Mouse (Mus musculus) adipocyte (in vitro differentiated cells): ENCODE data around the gene Casq2.
"Not testable (repeated sequence)": the region's sequence is repeated elsewhere in the genome, so short reads cannot be mapped to it uniquely, and the experiment has no call there.

Experiments
- DNase-seq: peaks from one replicate; pipeline ENCODE4 v3.0.0-alpha.2; 2016; ENCODE audit warnings: low spot score

Casq2 gene

DNA sequence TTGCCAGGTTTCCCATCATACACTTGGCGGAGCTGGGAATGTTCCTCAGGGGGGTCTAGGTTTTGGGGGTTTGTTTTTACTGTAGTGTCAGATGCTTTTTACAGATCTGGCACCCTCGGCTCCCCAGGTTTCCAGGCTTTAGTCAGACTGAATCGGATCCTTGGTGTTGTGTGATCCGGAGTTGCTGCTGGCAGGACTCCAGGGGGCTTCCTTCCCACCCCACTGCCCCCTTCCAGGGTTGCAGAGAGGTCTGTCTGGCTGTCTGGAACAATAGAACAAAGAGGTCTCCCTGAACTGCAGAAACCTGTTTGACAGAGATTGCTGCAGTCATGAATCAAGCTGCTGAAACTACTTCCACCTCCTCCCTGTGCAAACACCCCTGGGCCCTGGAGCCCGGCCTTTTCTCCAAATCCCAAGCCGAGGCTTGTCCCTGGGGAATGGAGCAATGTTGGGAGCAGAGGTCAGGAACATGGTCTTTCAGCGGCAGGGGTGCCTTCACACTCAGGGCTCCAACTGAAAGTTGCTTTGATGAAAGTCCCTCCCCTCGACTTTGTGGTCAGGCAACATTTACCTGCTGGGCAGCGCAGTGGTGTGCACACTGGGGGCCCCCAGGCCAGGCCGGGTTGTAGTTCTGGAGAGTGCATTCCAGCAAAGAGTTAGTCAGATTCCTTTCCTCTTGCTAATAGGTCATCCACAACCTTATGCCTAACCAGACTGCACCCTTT, 49.3 kb downstream of the Casq2 start:
- DNase-seq: peak; percentile 41

GRCm38 (mm10) chr3:102137158-102137557, 50.9 kb downstream of the Casq2 start:
- DNase-seq: no peak

GRCm38 (mm10) chr3:102138899-102139298, 52.7 kb downstream of the Casq2 start:
- no peak for DNase-seq

- no peak for DNase-seq
Observed at GRCm38 (mm10) chr3:102140606-102141005, 54.4 kb downstream of the Casq2 start.

GRCm38 (mm10) chr3:102141451-102141850, 55.2 kb downstream of the Casq2 start:
- DNase-seq: no peak

DNA sequence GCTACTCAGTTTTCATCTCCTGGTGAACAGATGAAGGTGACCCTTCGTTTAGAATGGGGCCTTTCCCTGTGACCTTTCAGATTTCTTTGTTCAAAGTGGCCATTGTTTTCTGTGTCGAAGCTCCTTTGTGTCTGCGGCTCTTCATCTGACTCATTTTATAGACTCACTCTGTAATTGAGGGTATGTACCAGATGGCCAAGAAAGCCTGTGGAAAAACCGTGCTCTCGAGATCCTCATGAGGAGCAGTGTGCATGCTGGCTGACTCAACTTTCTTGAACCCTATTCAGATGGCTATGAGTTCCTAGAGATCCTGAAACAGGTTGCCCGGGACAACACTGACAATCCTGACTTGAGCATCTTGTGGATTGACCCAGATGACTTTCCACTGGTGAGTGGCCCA, 55.7 kb downstream of the Casq2 start:
- DNase-seq: no peak

DNA sequence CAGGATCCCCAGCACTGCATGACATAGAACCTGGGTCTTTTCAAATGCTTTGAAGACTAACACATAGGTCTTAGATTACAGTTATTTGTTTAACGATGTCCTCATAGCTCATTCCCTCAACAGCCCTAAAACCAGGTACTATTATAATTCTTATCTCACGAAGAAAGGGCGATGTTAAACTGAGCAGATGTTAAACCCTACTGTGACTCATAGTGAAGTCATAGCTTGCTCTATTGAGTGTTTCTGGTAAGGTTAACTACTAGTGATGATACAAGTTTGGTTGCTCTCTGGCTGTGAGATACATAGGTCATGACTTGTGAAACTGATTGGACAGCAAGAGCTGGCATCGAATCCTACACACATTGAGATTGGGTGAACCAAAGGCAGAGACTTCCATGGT, 56.7 kb downstream of the Casq2 start:
- no peak for DNase-seq

DNA sequence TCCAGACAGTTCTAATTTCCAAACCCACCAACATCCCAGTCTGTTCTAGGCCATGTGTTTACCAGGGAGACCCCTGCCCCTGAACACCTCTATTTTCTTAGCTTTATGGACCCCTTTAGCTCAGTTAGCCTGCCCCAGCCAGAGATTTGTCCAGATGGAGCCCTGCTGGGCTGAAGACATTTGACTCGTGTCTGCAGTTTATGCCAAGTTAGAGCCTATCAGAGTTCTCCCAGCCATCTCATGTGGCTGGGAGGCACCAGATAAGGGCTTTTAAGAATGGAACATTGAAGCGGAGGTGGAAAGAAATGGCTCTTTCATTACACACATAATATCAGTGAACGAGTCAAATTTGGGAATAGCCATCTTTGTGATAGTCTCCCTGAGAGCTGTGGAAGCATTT, 57.3 kb downstream of the Casq2 start:
- no peak for DNase-seq

- no peak for DNase-seq
Observed at GRCm38 (mm10) chr3:102144401-102144800, 58.2 kb downstream of the Casq2 start.

GRCm38 (mm10) chr3:102145645-102146386, 59.6 kb downstream of the Casq2 start:
- no peak for DNase-seq

DNA sequence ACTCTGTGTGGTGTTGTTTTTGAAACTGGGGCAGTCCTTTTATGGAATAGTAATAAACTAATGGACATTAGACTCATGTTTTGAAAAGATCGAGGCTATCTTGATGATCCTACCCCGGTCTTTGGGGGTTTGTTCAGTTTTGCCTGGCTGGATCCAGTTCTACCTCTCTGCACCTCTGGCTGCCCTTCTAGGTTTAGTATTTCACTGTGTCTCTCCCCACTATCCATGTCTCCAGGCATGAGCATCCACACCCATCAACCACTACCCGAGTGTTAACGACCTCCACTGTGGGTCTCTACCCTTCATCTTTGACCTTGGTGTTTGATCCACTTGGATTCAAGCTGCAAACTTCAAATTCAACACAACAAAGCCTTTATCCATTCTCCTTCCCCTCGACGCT, 60.2 kb downstream of the Casq2 start:
- no peak for DNase-seq

DNA sequence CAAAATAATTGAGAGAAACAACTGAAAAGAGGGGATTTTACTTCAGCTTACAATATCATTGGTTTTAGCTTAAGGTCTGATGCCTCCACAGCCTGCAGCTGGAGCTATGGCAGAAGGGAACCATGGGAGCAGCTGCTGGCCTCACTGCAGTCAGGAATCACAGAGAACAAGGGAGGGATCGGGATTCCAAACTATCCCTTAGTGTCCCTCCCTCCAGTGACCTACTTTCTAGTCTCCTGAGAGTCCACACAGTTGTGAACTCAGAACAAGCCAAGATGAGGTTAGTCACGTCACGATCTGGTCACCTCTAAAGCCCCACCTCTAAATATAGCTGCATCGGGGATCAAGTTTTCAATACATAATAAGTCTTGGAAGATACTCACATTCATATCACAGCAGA, 61.0 kb downstream of the Casq2 start:
- no peak for DNase-seq

DNA sequence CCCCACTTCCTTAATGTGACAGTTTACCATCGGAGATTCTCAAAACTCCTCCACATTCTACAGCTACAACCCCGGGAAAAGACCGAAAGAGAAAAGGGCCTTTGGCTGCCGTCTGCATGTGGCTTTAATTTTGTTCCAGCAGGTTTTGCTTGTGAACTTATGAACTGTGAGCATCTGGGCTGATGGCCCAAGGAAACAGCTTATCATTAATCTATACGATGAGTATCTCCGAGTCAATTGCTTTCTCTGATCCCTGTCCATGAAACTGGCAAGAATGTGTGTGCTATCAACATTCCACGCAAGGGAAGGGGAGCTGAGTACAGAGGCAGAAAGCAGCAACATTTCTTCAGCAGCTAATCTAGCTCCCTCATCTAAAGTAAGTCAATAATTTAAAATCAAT, 63.7 kb downstream of the Casq2 start:
- DNase-seq: no peak

DNA sequence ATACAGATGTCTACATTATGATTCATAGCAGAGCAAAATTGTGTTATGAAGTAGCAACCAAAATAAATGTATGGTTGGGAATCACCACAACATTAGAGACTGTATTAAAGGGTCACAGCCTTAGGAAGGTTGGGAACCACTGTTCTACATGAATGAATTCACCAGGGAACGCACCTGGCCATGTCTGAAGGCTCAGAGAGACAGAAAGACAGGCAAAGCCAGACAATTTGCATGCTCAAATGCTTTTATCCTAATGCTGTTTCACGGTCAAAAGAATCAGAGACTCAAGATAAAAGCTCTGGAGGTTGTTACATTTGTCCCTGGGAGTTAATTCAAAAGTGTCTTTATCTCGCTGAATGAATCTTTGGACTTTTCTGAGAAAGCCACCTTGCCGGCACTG, 65.6 kb downstream of the Casq2 start:
- no peak for DNase-seq

GRCm38 (mm10) chr3:102152471-102152870, 66.3 kb downstream of the Casq2 start:
- no peak for DNase-seq

DNA sequence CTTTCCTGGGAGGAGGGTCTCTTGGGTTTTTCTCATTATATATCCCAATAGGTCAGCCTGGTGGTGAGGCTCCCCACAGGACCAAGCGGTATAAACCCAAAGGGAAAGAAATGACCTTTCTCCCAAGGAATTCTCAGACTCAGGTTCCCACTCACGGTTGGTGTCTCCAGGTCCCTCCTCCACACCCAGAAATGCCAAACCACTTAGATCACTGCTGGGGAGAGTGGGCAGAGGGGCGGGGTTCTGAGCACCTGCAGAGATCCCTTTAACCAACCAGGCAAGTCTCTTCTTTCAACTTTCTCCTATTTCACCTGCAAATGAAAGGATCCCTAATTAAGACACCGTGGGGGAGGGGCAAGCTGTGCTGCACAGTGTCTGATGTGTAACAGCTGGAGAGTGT, 66.7 kb downstream of the Casq2 start:
- no peak for DNase-seq

DNA sequence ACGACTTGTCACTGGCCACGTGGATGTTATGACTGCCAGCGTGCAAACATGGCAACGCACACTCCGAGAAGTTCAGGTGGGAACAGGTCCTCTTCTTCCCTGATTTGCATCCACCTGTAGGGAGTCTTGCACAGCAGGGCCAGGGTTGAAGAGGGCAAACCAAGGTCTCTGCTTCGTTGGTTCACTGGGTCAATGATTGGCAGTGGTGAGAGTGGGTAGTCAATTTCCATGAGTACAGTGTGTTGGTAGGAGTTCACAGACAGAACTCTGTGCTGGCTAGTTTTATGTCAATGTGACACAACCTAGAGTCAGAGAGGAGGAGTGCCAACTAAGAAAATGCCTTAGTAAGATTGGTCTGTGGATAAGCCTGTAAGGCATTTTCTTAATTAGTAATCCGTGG, 67.9 kb downstream of the Casq2 start:
- DNase-seq: no peak

DNA sequence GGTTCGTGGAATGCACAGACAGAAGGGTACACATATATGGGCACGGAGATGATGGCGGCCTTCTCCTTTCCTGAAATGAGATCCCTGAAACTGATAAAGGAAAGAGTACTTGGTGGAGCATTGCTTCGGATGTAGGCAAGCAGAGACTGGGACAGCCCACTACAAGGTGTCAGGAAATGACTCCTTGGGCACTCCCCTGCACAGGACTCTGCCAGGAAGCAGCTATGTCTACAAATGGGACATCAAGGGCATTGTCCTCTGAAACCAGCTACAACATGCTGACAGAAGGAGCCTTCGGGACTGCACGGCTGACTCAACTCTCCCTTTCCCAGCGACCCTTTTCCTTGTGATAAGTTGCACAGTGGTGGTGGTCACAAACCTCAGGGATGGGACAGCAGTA, 70.5 kb downstream of the Casq2 start:
- DNase-seq: no peak

- no peak for DNase-seq
Observed at GRCm38 (mm10) chr3:102157652-102158051, 71.4 kb downstream of the Casq2 start.

- no peak for DNase-seq
Observed at GRCm38 (mm10) chr3:102158759-102159422, 72.7 kb downstream of the Casq2 start.

- DNase-seq: peak; percentile 80
Observed at GRCm38 (mm10) chr3:102159423-102160325, 73.5 kb downstream of the Casq2 start.

DNA sequence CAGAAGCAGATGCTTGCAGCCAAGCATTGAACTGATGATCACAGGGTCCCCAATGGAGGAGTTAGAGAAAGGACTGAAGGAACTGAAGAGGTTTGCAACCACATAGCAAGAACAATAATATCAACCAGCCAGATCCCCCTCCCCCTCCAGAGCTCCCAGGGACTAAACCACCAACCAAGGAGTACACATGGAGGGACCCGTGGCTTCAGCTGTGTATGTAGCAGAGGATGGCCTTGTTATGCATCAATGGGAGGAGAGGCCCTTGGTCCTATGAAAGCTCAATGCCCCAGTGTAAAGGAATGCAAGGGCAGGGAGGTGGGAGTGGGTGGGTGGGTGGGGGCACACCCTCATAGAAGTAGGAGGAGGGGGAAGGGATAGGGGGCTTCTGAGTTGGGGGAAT, 77.6 kb downstream of the Casq2 start:
- not testable (repeated sequence) for DNase-seq
